Mouse (Mus musculus): ENCODE measurements at regions not wholly inside any gene's neighbourhood (a gene's known extent, or its start where the extent isn't known, plus 50 kb on each side); places are given as distances from the start of the nearest gene placed in this dataset.

- TF ChIP-seq MYOD1 (IDR thresholded peaks at IDR 0.05; ENCODE audit: control insufficient read depth, insufficient read length, low read depth) (no peak), CTCF (IDR thresholded peaks at IDR 0.05; ENCODE audit: control insufficient read depth, insufficient read depth, insufficient read length) (no peak), MYOG (IDR thresholded peaks at IDR 0.05; ENCODE audit: control insufficient read depth, extremely low read depth, insufficient read length) (no peak), MAX (IDR thresholded peaks at IDR 0.05) (no peak), USF1 (IDR thresholded peaks at IDR 0.05; ENCODE audit: low read depth) (no peak)
Measured at GRCm38 (mm10) chr2:102970221-102970620, 68.8 kb upstream of the Cd44 start.
